Mouse (Mus musculus) heart, postnatal 14 days (tissue): Measurements from ENCODE around the gene Tpm4. TPM values are rescaled to one million over a fixed set of nuclear protein-coding genes. Genes with fewer than 3 reads are reported as not detected.
A peak's percentile ranks its signal among the peaks of the same experiment; 100 is the strongest.

Experiments
- DNase-seq, 2 experiments: peaks; one replicate each; pipeline ENCODE4 v3.0.0; 2021 to 2022
- intact Hi-C: fragments of 180-260 bp; cut with DNase I; formaldehyde crosslinking; loops from one replicate; pipeline ENCODE4 v1.15.1; 2025
- total RNA-seq, 2 experiments: library from RNA; stranded (reverse); gene quantifications; 2 replicates each; pipeline ENCODE4 v1.2.3; 2021

Gene Tpm4
- total RNA-seq, 2 experiments from 2014 or later, result 119 to 155 TPM

GRCm38 (mm10) chr8:72136302-72136978 is 1.7 kb downstream of the Tpm4 start:
- intact Hi-C loops, result no loop called here
- DNase-seq, result peak; percentile 67 to 74

GRCm38 (mm10) chr8:72137431-72137830 is 2.7 kb downstream of the Tpm4 start:
- intact Hi-C loops, result no loop called here
- DNase-seq, result no peak

- intact Hi-C loops, result no loop called here
- DNase-seq, result no peak
Measured at GRCm38 (mm10) chr8:72138456-72138855, 3.7 kb downstream of the Tpm4 start.

GRCm38 (mm10) chr8:72143256-72143824 is 8.6 kb downstream of the Tpm4 start:
- no peak for DNase-seq
- intact Hi-C loops, result no loop called here

GRCm38 (mm10) chr8:72144345-72144975 is 9.7 kb downstream of the Tpm4 start:
- intact Hi-C loops, result no loop called here
- DNase-seq, result no peak

GRCm38 (mm10) chr8:72145511-72145910 is 10.7 kb downstream of the Tpm4 start:
- no peak for DNase-seq
- intact Hi-C loops, result no loop called here

- intact Hi-C loops, result no loop called here
- DNase-seq, result no peak
Measured at GRCm38 (mm10) chr8:72146056-72146455, 11.3 kb downstream of the Tpm4 start.

GRCm38 (mm10) chr8:72146556-72146955 is 11.8 kb downstream of the Tpm4 start:
- intact Hi-C loops, result no loop called here
- no peak for DNase-seq

GRCm38 (mm10) chr8:72147266-72147665 is 12.5 kb downstream of the Tpm4 start:
- no peak for DNase-seq
- intact Hi-C loops, result no loop called here

- DNase-seq, result no peak
- intact Hi-C loops, result no loop called here
Measured at GRCm38 (mm10) chr8:72149056-72149455, 14.3 kb downstream of the Tpm4 start.

- intact Hi-C loops, result no loop called here
- DNase-seq, result no peak
Measured at GRCm38 (mm10) chr8:72151418-72152078, 16.8 kb downstream of the Tpm4 start.

GRCm38 (mm10) chr8:72153382-72153781 is 18.6 kb downstream of the Tpm4 start:
- intact Hi-C loops, result no loop called here
- DNase-seq, result no peak

- intact Hi-C loops, result no loop called here
- no peak for DNase-seq
Measured at GRCm38 (mm10) chr8:72158096-72158495, 23.3 kb downstream of the Tpm4 start.

- no peak for DNase-seq
- intact Hi-C loops, result no loop called here
Measured at GRCm38 (mm10) chr8:72158726-72159125, 24.0 kb downstream of the Tpm4 start.

- no peak for DNase-seq
- intact Hi-C loops, result no loop called here
Measured at GRCm38 (mm10) chr8:72160007-72160406, 25.2 kb downstream of the Tpm4 start.

- intact Hi-C loops, result no loop called here
- DNase-seq, result peak; percentile 99 to 100
Measured at GRCm38 (mm10) chr8:72160707-72161697, 26.2 kb downstream of the Tpm4 start, which contains the start of gene Rab8a. Rab8a (plus strand) TSS chr8:72161200.

- DNase-seq, result no peak
- intact Hi-C loops, result no loop called here
Measured at GRCm38 (mm10) chr8:72162821-72163220, 28.0 kb downstream of the Tpm4 start.

- no peak for DNase-seq
Measured at GRCm38 (mm10) chr8:72169098-72169668, 34.4 kb downstream of the Tpm4 start.

GRCm38 (mm10) chr8:72169681-72170249 is 35.0 kb downstream of the Tpm4 start:
- intact Hi-C loops, result no loop called here
- no peak for DNase-seq

More at GRCm38 (mm10) chr8:72169098-72169668, 34.4 kb downstream of the Tpm4 start:
- intact Hi-C loops, result no loop called here
